Mouse (Mus musculus) urinary bladder, postnatal 4 days (tissue): ENCODE data around the gene 1700088E04Rik.

Experiments used
- DNase-seq, 2 experiments: peaks; one replicate each; pipeline ENCODE4 v3.0.0; 2021 to 2022; ENCODE audit warnings: low spot score in 2 of 2

1700088E04Rik gene

DNA sequence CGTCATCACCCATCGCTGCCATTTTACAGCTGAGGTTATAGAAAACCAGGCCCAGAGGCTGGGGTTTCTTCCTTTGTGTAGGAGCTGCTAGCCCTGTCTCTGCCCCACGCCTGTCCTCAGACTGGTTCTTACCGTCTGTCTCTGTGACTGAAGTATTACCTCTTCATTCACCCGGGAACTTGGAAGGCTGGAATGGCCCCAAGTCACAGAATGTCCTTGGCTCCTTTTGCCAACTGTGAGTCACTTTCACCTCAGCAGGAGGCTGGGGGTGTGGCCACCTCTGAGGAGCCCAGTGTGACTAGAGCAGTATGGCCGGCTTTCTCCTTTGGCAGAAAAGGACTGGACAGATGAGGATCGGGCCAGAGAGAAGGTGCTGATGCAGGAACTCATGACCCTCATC, 9.6 kb downstream of the 1700088E04Rik start:
- peak in 1 of 2 experiments; percentile 64 for DNase-seq

DNA sequence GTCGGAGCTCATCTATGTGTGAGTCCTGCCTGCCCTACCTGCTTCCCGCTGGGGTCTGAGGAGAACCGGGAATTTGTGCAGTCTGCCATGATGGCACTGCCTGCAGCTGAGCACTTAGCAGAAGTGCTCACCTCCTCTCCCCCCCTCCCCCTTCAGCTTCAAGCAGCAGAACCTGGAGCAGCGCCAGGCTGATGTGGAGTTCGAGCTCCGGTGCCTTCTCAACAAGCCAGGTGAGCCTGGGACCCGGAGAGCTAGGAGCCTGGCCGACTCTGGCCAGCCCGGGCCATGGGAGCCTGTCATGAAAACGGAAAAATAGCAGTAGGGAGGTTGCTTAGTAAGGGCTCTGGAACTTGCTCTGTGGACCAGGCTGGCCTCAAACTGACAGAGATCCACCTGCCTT, 10.3 kb downstream of the 1700088E04Rik start:
- DNase-seq: no peak

DNA sequence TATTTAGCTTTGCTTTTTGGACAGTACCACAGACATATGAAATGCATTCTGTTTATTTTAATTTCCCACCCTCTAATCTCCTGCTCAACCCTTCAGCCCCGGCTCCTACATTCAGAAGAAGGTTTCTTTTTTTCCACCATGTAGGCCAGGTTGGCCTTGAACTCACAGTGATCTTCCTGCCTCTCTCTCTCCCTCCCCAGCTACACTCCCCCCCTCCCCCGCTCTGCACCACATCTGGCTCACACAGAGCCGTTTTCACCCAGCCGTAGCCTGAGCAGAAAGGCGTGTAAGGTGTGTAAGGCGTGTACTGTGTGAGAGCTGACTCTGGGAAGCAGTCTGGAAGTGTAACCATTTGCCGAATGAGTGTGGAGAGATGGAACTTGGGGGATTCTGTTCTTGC, 11.7 kb downstream of the 1700088E04Rik start:
- DNase-seq: no peak

DNA sequence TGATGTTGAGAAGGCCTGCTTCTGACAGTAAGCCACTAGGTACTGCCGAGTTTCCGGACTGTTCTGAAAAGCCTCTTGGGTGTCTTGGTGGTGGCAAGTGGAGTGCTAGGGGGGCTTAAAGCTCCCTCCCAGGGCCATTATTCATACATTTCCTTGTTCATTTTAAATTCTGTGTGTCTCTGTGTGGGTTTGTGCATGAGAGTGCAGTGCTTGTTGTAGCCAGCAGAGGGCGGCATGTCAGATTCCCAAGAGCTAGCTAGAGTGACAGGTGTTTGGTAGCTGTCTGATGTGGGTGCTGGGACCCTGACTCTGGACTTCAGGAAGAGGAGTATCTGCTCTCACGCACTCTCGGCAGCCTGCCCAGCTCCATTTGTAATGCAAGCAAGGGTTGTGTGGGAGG, 12.8 kb downstream of the 1700088E04Rik start:
- no peak for DNase-seq

DNA sequence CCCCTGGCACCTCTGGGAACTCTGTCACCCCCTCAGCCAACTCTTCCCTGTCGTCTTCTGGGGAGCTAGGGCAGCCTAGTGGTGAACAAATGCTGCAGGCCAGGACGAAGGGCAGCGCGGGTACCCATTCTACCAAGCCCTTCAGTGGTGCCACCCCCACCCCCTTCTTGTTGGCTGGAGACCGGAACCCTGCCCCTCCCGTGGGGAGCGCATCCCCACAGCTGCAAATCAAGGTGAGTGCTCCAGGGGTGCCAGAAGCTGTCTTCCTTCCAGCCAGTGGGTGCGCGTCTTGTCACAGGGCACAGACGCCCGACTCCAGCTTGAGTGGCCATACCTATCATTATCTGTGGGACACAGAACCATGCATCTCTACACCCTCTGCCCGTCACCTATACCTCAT, 14.0 kb downstream of the 1700088E04Rik start:
- DNase-seq: no peak

DNA sequence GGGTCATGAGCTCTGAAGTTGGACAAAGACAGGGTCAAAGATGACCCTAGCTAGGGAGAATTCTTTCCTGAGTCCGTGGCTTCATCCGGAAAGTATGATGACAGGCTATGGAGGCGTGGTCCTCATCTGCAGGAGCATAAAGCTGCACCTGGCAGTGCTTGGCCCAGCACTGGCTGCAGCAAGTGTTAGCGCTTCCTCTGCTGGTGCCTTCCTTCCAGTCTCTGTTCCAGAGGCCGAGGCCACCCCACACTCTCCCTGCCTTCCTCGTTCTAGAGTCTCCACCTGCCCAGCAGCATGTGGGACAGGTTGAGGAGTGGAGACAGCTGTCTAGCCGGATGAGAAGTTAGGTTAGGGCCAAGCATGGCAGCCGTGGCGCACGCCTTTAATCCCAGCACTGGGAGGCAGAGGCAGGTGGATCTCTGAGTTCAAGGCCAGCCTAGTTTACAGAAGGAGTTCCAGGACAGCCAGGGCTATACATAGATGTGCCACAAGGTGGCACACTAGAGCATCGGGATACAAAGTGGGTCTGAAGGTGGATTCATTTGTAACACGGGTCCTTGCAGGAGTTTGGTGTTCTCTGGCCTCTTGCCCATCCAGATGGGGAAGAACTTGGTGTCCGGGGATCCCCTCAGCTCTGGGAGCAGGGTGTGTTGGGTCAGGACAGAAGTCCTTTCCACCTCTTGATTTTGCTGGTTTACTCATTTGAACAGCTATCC, 14.7 kb downstream of the 1700088E04Rik start:
- no peak for DNase-seq

DNA sequence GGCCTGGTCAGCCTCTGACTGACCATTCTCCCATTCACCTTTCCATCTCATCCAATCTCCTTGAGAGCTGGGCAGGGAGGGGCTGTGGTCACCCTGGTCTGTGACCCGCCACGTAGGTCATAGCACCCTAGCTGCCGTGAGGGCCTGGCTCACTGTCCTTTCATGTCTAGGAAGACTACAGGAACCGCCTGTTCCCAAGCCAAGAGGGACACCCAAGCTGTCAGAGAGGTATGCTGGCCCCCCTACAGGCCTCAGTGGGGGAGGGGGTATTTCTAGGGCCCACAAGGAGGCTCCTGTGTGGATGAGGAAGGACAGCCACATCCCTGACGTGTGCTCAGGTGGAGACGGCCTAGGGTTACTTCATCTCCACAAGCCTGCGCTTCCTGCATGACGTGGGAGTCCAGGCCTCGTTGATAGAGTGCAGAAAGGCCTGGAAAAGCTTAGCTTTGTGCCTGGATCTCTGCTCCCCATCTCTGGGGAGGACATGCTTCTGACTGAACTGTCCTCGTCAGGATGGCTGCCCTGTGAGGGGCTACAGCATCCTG, 16.6 kb downstream of the 1700088E04Rik start:
- DNase-seq: no peak

DNA sequence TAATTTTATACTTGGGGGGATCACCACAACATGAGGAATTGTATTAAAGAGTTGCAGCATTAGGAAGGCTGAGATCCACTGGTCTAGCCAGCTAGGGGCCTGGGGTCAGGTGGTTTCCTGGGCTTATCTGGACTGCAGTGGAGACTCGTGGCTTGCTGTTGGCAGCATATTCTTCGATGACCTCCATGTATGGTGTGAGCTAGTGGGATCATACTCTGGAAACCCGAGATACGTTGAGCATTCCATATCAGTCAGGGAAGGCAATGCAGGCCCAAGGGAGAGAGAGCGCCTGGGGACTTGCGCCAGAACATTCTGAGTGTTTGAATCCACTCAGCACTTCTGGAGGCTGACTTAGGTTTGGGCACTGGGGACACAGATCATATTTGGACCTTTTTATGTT, 17.3 kb downstream of the 1700088E04Rik start:
- no peak for DNase-seq

DNA sequence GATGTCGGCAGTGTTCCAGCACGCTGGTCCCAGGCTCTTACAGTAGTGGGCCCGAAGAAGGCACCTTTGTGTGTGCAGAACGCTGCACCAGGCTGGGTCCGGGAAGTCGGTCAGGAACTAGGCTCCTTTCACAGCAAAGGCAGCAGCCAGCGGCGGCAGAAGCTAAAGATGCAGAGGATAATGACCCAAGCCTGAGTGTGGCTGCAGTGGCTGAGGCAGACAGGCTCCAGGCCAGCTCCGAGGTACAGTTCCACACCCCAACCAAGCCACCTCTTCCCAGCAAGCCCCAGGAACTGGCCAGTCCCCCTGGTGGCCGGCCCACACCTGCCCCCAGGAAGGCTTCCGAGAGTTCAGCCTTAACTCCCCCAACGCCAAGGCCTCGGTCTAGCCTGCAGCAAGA, 18.5 kb downstream of the 1700088E04Rik start:
- DNase-seq: no peak

DNA sequence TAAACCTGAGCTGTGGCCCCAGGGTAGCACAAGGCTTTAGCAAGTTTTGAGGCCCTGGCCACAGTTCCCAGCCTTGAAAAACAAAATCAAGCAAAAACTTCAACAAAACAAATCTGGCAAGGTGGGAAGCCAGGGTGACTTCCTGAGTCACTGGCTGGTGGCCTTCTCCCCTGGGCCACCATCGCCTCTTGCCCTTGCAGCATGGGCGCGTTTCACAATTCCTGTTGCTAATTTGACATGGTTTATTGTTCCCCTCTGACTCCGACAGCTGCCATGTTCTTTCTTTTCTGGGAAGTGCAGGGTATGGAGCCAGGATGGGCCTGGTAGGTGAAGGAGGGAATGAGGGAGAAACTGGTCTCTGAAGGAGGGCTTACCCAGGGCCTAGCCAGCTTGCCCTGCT, 18.9 kb downstream of the 1700088E04Rik start:
- no peak for DNase-seq

DNA sequence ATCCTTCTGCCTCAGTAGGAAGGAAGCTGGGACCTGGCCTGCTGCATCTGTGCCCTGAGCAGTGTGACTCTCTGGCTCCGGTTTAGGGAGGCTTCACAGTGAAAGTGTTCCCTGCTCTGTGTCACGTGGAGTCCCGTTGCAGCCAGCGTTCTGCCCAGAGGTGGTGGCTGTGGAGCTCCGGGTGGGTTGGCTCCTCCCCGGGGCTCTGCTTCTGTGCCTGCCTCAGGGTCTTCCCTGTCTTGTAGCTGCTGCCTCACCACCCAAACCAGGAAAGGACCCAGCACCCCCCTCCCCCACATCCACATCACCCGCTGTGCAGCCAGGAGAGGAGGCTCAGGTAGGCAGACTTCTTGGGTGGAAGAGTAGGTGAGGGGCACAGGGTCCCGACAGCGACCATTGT, 21.6 kb downstream of the 1700088E04Rik start:
- no peak for DNase-seq

DNA sequence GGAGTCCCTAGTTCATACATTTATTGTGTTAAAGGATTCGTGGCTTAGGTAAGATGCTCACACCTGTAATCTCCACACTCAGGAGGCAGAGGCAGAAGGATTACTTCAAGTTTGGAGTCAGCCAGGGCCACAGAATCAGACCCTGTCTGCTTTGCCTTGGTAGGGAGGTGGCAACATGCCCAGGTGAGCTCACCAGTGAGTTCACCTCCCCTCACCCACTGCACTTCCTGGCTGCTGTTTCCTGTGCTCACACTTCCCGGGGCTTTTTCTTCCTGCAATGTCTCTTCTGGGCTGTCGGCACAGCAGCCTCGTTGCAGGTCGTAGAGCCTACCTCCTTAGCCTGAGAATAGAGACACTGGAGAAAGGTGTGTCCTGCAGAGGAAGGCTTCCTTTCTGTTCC, 25.8 kb downstream of the 1700088E04Rik start:
- no peak for DNase-seq

DNA sequence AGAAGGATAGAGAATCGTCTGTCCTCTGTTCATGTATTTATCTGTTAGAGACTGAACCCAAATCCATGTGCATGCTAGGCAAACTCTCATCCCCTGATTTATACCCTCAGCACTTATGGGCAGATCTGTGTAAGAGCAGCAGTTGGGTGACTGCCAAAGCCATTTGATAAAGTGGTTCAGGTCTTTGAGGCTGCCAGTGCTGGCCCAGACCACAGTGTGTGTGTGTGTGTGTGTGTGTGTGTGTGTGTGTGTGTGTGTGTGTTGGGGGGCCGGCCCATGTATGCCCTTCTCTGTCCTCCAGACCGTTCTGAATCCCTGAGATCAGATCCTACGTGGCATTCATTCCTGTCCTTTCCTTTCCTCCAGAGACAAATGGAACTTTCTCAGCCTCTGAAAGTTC, 29.3 kb downstream of the 1700088E04Rik start:
- no peak for DNase-seq

DNA sequence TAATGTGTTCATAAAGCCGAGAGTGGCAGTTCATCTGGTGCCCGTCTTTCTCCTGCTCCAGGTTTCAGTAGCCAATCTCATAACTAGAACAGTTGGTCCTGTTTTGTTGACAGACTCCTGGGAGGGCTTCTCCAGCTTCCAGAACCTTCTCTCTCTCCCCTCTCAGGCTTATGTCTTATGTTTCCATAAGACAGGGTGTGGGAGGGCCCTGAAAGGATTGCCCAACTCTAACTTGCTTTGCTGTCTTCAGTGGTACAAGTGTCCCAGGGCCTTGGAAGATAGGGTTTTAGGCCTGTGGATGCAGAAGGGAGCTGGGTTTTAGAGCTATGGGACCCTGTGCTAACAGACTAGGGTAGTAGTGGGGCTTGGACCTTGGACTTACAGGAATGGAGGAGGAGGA, 30.5 kb downstream of the 1700088E04Rik start:
- no peak for DNase-seq

DNA sequence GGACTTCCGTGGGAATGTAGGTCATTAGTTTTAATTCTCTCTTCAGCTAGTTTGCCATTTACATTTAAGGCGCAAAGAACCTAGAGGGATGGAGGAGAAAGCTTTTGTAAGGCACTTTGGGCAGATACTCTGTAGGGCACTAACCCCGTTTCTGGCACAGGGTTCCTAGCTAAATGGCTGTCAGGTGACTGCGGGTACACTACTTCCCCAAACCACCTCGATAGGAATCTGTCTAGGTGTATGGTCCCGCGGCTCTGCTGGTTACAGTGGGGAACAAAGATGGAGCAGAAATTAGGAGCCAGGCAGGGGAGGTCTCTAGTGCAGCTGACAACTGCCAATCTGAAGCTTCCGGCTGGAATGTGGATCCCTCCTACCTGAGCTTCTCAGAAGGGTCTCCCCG, 31.0 kb downstream of the 1700088E04Rik start:
- no peak for DNase-seq

DNA sequence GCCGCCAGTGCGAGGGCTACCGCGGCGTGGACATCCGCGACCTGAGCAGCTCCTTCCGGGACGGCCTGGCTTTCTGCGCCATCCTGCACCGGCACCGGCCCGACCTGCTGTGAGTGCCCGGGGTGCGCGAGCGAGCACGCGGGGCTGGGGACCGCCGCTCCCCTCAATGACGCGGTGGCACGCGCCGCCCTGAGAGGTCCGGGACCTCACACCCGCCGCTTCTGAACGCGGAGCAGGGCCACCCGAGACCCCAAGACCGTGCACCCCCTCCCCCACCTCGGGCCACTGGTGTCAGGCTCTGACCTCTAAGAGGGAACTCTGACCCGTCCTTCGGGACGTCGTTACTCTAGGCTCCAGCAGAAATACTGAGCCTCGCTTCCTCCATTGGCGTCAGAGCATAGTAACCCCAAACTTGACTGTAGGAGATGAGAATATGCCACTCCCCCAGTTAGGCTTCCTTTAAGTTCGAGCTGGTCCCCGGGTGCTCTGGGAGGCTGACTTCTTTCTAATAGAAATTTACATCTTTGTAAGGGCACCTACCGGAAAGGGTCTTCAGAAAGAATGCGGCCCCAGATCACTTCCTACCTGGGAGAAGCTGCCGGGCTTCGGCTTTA, 31.6 kb downstream of the 1700088E04Rik start:
- no peak for DNase-seq

DNA sequence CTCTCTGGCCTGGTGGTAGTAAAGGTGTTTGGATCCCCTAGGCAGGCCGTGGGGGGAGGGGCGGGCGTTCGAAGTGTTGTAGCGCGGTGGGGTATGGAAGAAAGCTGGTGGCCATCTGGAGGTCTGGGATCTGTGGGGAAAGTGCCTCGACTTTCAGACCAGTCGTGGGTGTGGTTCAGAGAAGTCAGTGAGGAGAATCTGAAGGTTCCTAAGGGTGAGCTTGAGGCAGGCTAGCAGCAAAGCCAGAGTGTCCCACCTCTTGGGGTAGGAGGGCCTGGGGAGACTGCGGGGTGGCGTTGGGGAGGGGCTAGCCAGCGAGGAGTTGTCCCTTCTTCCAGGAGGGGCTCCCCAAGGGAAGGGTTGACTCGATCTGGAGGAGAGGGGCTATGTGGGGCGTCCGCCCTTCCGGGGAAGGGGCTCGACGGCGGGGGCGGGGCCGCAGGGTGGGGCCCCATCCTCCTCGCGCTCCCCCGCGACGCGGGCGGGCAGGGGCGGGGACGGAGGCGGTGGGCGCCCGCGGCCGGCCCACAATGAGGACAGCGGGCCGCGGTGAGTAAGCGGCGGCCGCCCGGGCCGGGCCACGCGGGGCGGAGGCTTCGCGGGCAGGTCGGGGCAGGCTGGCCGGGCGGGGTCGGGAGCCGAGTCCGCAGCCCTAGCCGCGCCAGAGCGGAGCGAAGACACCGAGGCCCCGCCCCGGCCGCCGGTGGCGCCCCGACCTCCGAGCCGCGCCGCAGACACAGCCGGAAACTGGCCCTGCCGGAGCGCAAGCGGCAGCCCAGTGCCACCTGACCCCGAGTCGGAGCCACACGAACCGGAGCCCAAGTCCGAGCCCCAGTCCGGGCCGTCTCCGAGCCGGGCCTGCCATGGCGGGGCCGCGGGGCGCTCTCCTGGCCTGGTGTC, 32.4 kb downstream of the 1700088E04Rik start, which contains the start of gene Micall1:
TSS of gene Micall1 (plus strand) at position 478 of the 900 bp plus-strand sequence.
- peak; percentile 78 to 80 for DNase-seq

DNA sequence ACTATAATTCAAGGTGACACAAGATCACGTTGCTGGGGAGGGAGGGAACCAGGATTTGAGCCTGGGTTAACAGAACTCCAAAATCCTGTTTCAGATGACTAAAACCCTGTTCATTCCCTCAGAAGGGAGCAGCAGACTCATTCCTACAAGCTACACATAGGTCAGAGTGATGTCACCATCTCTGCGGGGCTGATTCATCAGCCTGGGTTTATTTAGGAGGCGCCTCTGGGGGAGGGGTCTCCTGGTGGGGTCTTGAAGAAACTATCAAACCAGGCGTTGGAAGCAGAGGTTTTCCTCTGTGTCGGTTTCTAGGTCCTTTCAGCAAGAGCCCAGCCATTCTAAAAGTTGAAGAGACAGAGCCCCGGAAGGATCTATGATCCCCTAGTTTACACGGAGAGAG, 33.1 kb downstream of the 1700088E04Rik start:
- DNase-seq: no peak

DNA sequence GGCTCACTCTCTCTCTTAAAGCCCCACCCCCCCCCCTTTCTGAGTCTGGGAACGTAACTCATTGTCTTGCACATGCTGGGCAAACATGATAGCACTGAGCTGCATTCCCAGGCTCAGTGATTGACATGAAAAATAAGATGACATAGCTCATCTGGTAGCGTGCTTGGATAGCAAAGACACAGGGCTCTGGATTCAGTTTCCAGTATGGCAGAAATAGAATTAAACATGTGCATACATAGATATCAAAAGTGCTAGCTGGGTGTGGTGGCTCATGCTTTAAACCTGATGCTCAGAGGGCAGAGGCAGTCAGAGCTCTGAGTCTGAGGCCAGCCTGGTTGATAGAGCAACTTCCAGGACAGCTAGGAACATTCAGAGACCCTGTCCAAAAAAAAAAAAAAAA, 35.2 kb downstream of the 1700088E04Rik start:
- DNase-seq: no peak

DNA sequence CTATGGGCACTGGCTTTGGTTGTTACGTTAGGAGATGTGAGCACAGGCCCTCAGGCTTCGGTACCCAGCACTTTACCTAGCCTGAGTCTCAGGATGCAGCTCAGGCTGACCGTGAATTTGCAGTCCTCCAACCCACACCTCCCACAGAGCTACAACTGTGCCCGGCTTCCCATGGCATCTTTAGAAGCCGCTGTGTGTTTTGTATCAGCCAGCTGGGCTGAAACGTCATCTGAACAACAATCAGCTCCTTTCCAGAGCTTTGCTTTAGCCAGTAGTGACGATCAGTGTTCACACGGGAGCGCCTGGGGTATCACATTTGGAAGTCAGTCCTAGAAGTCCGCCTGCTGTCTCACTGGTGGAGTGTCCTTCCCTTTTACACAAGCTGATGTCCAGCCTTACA, 37.8 kb downstream of the 1700088E04Rik start:
- DNase-seq: no peak

DNA sequence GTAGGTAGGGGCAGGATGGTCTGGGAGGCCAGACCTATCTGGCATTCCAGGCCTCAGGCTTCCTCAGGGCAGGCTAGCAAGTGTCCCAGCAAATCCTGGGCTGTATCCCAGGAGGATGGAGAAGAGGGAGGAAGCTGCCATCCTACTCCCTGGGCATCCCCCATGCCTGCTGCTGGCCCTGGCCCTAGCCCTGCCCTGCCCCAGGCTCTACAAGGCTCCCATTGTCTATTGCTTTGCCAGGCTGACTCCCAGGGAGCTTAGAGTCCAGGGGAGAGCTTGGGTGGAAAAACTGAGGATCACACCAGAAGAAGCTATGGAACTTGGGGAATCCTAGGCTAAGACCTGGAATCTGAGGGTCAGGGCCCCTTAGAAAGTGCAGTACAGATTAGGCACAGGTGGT, 39.5 kb downstream of the 1700088E04Rik start:
- no peak for DNase-seq

DNA sequence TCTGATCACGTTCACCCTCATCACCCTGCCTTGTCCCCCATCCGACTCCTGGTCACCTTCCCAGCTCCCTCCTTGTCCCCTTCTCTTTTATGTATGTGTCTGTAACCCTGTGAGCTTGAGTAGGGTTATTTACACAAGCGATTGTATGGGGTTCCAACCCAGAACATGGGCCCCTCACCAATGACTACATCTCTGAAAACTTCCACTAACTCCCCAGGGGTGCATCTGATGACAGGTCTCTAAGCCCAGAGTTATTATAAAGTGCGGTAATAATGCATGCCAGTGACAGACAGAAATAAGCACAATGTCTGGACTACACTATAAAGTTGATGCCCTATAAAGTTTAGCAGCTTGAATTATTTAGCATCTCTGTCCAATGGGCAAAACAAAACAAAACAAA, 40.7 kb downstream of the 1700088E04Rik start:
- DNase-seq: no peak
